In the genomic region with DNA sequence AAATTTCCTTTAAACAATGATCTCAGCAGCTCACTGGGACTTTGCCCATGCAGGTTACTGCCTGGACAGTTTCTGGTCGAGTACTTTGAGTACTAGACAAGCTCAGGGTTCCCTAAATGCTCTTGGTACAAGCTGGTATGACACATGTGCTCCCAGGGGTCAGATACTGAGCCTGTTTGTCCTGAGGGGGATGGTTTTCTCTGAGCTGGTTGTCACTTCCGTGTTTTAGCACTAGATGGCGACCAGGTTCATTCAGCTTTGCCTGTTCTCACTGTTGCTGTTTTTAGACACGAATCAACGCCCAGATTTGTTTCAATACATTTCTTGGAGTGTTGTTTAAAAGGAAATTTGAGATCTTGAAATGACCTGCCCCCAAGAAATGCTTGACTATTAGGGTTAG, we compare ENCODE assay signal across 8 mouse cellular contexts. TPM values are rescaled to one million over a fixed set of nuclear protein-coding genes. Genes with fewer than 3 reads are reported as not detected.
DNase-seq lines count a peak whose midpoint lies in the region; TF ChIP-seq lines count a peak whose summit lies in the region.

No protein-coding gene starts in this region.

- TF ChIP-seq CTCF in brain, embryonic 14.5 days (IDR thresholded peaks at IDR 0.05; ENCODE audit: borderline replicate concordance, extremely low read depth, insufficient read depth, insufficient read length), result peak; percentile 80; the same call in 1 of the 2 replicates

- peak; percentile 46 to 66 for DNase-seq in heart, adult 18-20 months
- DNase-seq in heart, postnatal 25 days (ENCODE audit: low spot score), result no peak
- DNase-seq in CD8-positive naive resting alpha-beta T cell, adult 2 months (ENCODE audit: low read depth in 2 of 2, low spot score in 2 of 2), result peak; percentile 9 to 43
- peak; percentile 74 for DNase-seq in brain, embryonic 14.5 days (ENCODE audit: low read depth)
- peak; percentile 50 to 72 for DNase-seq in frontal cortex, postnatal 36 days (ENCODE audit: low spot score in 2 of 2)
- peak; percentile 19 to 80 for DNase-seq in layer of hippocampus, adult 18-20 months (ENCODE audit: low spot score in 2 of 2)
- DNase-seq in lung, postnatal 4 days, result peak; percentile 33 to 65
- peak; percentile 33 to 38 for DNase-seq in spleen, postnatal 36 days (ENCODE audit: low spot score in 2 of 2)

- intact Hi-C loops in heart, postnatal 25 days (cut with DNase I), result loop anchor here (5.0 kb wide), 2 partner anchors 618 to 698 kb away; a partner anchor contains a TSS

- no peak for TF ChIP-seq POLR2A in brain, embryonic 14.5 days (IDR thresholded peaks at IDR 0.05; ENCODE audit: borderline replicate concordance, extremely low read depth, insufficient read depth, insufficient read length, poor library complexity, severe bottlenecking)

RNA-seq across cellular contexts. Expression of a gene that starts 2.6 kb away (rescaled TPM):
- 10 to 100 TPM; 51.5 to 54.1 TPM for total RNA-seq in heart, adult 18-20 months (2021)
- 10 to 100 TPM; 61.4 to 64.3 TPM for total RNA-seq in heart, postnatal 25 days (2021)
- polyA plus RNA-seq in brain, embryonic 14.5 days (2012; rRNA removed), result 82.7 and 83.4 TPM in 2 replicates
- 10 to 100 TPM; 60.2 to 61.9 TPM for total RNA-seq in layer of hippocampus, adult 18-20 months (2021)
